Mouse (Mus musculus) CH12.LX (cell line): ENCODE measurements around the gene Traf3ip2.

Source experiments
- CTCF ChIP-seq, 2 experiments: IDR thresholded peaks in 1 of 2; conservative IDR thresholded peaks in 1 of 2; 2 replicates each; pipeline ENCODE4 v1.5.1; 2011 to 2012; ENCODE audit warnings: low read depth in 2 of 2, low read length in 2 of 2, improper control_type of control experiment in 1 of 2, inconsistent platforms in 1 of 2, mild to moderate bottlenecking in 1 of 2, moderate library complexity in 1 of 2
- GABPA ChIP-seq: IDR thresholded peaks from 2 replicates; pipeline ENCODE4 v1.6.1; 2012; ENCODE audit warnings: low read depth, low read length, improper control_type of control experiment, inconsistent platforms; ENCODE audit not compliant: insufficient replicate concordance
- MAFK ChIP-seq: IDR thresholded peaks from 2 replicates; pipeline ENCODE4 v1.6.1; 2011; ENCODE audit warnings: low read length, improper control_type of control experiment; ENCODE audit not compliant: insufficient replicate concordance
- PAX5 ChIP-seq: IDR thresholded peaks from 2 replicates; pipeline ENCODE4 v1.6.1; 2012; ENCODE audit warnings: low read length, inconsistent platforms, mixed read lengths
- POLR2A ChIP-seq: IDR thresholded peaks from 2 replicates; pipeline ENCODE4 v1.6.1; 2011; ENCODE audit warnings: low read depth, mild to moderate bottlenecking, improper control_type of control experiment, low read length
- SMC3 ChIP-seq: IDR thresholded peaks from 2 replicates; pipeline ENCODE4 v1.6.1; 2011; ENCODE audit warnings: low read depth, low read length, improper control_type of control experiment
- TBP ChIP-seq: conservative IDR thresholded peaks from 2 replicates; pipeline ENCODE4 v1.6.1; 2011; ENCODE audit warnings: low read depth, low read length, improper control_type of control experiment
- USF1 ChIP-seq: IDR thresholded peaks from 2 replicates; pipeline ENCODE4 v1.6.1; 2014; ENCODE audit warnings: low read depth, mild to moderate bottlenecking, inconsistent platforms, low read length, improper control_type of control experiment
- USF2 ChIP-seq: conservative IDR thresholded peaks from 2 replicates; pipeline ENCODE4 v1.6.1; 2011; ENCODE audit warnings: low read depth, low read length, improper control_type of control experiment

DNA sequence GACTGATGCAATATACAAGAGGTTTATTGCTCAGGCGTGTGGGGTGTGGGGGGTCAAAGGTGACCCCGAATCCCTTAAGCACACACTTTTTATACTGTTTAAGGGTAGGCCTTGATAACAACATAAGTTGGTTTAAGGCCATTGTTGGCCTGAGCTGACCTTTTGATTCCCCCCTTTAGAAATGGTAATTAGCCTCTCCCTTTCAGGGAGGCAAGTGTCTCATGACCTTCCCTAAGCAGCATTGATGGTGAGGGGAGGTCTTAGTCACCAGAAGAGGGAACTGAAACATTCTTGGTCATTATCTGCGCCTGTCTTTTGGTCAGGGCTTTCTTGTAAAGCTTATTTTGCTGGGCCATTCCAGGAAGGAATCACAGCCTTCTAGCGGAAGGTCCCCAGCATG lies 20.2 kb upstream of the Traf3ip2 start:
- TF ChIP-seq SMC3 (no peak), POLR2A (no peak), MAFK (no peak), CTCF (conservative IDR thresholded peaks at IDR 0.05 in 1 of 2, IDR thresholded peaks at IDR 0.05 in 1 of 2; ENCODE audit: low read depth in 2 of 2, low read length in 2 of 2) (no peak), GABPA (no peak), TBP (no peak), PAX5 (no peak), USF1 (no peak), USF2 (no peak)
